Comparison of ENCODE assay signal across 8 mouse cellular contexts in the genomic region with DNA sequence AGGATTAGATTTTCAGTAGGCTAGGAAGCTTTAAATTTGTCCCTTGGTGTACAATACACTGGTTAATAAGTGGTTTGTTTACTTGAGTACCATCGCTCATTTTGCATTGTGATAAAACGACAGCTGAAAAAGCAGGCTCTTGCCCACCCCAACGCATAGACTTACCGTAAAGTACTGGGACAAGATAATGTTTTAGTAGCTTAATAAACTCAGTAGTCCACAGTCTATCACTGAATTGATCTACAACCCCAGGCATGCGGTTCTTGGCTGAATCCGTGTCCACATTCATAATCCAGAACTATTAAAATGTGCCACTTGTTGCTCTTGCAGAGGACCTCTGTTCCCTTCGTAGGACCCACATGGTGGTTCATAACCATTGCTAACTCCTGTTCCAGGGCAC. TPM values are rescaled to one million over a fixed set of nuclear protein-coding genes. Genes with fewer than 3 reads are reported as not detected.
DNase-seq lines count a peak whose midpoint lies in the region; ATAC-seq and TF ChIP-seq lines count a peak whose summit lies in the region.

No protein-coding gene starts in this region.

- 47% methylated on average over 7 of the region's 7 CpGs for WGBS in kidney, postnatal 0 days
- 81% methylated on average over 7 of the region's 7 CpGs for WGBS in embryonic facial prominence, embryonic 11.5 days
- WGBS in hindbrain, postnatal 0 days = 37% methylated on average over 7 of the region's 7 CpGs
- WGBS in midbrain, embryonic 16.5 days = 55% methylated on average over 7 of the region's 7 CpGs

- no peaks in the 10 kb centered on the region for H3K9me3 ChIP-seq in kidney, postnatal 0 days (replicated peaks; ENCODE audit: low read length)
- no peaks in the 10 kb centered on the region for H3K9me3 ChIP-seq in embryonic facial prominence, embryonic 11.5 days (replicated peaks; ENCODE audit: control insufficient read depth, low read length)
- H3K9me3 ChIP-seq in hindbrain, postnatal 0 days (ENCODE audit: low read length) = no peaks in the 10 kb centered on the region
- H3K9me3 ChIP-seq in midbrain, embryonic 16.5 days (replicated peaks; ENCODE audit: control insufficient read depth, low read length, poor library complexity, severe bottlenecking) = no peaks in the 10 kb centered on the region

- no peak for TF ChIP-seq CTCF in kidney, postnatal 0 days (IDR thresholded peaks at IDR 0.05; ENCODE audit: low read depth)
- TF ChIP-seq CTCF in hindbrain, postnatal 0 days (IDR thresholded peaks at IDR 0.05; ENCODE audit: low read depth) = no peak

- no peak overlapping the region for H3K27ac ChIP-seq in kidney, postnatal 0 days
- no peak overlapping the region for H3K27ac ChIP-seq in embryonic facial prominence, embryonic 11.5 days (replicated peaks; ENCODE audit: low read depth, low read length)
- no peak overlapping the region for H3K27ac ChIP-seq in hindbrain, postnatal 0 days
- H3K27ac ChIP-seq in midbrain, embryonic 16.5 days (ENCODE audit: low read length) = no peak overlapping the region; the same call in 1 of the 2 replicates

- peaks cover 6% of the 10 kb centered on the region for H3K4me1 ChIP-seq in kidney, postnatal 0 days (replicated peaks; ENCODE audit: insufficient read depth, low read length)
- H3K4me1 ChIP-seq in embryonic facial prominence, embryonic 11.5 days (ENCODE audit: control insufficient read depth, insufficient read depth, low read length) = no peaks in the 10 kb centered on the region
- peaks cover 3% of the 10 kb centered on the region; the same call in 1 of the 2 replicates for H3K4me1 ChIP-seq in hindbrain, postnatal 0 days (ENCODE audit: insufficient read depth, low read length)
- H3K4me1 ChIP-seq in midbrain, embryonic 16.5 days (ENCODE audit: control insufficient read depth, insufficient read depth, low read length) = peaks cover 30% of the 10 kb centered on the region

- H3K36me3 ChIP-seq in kidney, postnatal 0 days (ENCODE audit: insufficient read depth, low read length) = no peaks in the 10 kb centered on the region
- no peaks in the 10 kb centered on the region for H3K36me3 ChIP-seq in embryonic facial prominence, embryonic 11.5 days (replicated peaks; ENCODE audit: control insufficient read depth, insufficient read depth, low read depth, low read length)
- H3K36me3 ChIP-seq in hindbrain, postnatal 0 days (ENCODE audit: insufficient read depth, low read length) = no peaks in the 10 kb centered on the region
- no peaks in the 10 kb centered on the region for H3K36me3 ChIP-seq in midbrain, embryonic 16.5 days (ENCODE audit: control insufficient read depth, insufficient read depth, low read length)

- no peaks in the 10 kb centered on the region for H3K27me3 ChIP-seq in kidney, postnatal 0 days (ENCODE audit: insufficient read depth, low read length)
- no peaks in the 10 kb centered on the region for H3K27me3 ChIP-seq in embryonic facial prominence, embryonic 11.5 days (ENCODE audit: control insufficient read depth, insufficient read depth, low read length)
- no peaks in the 10 kb centered on the region for H3K27me3 ChIP-seq in hindbrain, postnatal 0 days (ENCODE audit: insufficient read depth, low read length)
- no peaks in the 10 kb centered on the region for H3K27me3 ChIP-seq in midbrain, embryonic 16.5 days (ENCODE audit: control insufficient read depth, insufficient read depth, low read depth, low read length)

- no peak for ATAC-seq in kidney, postnatal 0 days (replicated peaks; ENCODE audit: low FRiP score, low read depth)
- no peak for ATAC-seq in embryonic facial prominence, embryonic 11.5 days (replicated peaks; ENCODE audit: insufficient number of reproducible peaks, low FRiP score, low TSS enrichment, low read depth)
- no peak for ATAC-seq in hindbrain, postnatal 0 days
- no peak for ATAC-seq in midbrain, embryonic 16.5 days
- no peak for ATAC-seq in frontal cortex, adult (ENCODE audit: low TSS enrichment)
- no peak for ATAC-seq in monocyte, adult 5-6 weeks (replicated peaks; ENCODE audit: insufficient number of reproducible peaks, low FRiP score, low TSS enrichment, poor library complexity, severe bottlenecking)

- H3K9ac ChIP-seq in kidney, postnatal 0 days (ENCODE audit: low read depth, low read length) = peak overlapping the region; percentile 97; the same call in 1 of the 2 replicates
- no peak overlapping the region for H3K9ac ChIP-seq in embryonic facial prominence, embryonic 11.5 days (replicated peaks; ENCODE audit: low read length)
- H3K9ac ChIP-seq in hindbrain, postnatal 0 days (replicated peaks; ENCODE audit: low read length) = peak overlapping the region; percentile 92; the same call in 1 of the 2 replicates
- peak overlapping the region; percentile 44 for H3K9ac ChIP-seq in midbrain, embryonic 16.5 days (ENCODE audit: low read depth, low read length)

- DNase-seq in kidney, postnatal 0 days (ENCODE audit: low spot score) = no peak
- DNase-seq in kidney, adult 18-20 months = no peak
- DNase-seq in embryonic facial prominence, embryonic 11.5 days (ENCODE audit: low spot score) = no peak
- no peak for DNase-seq in hindbrain, postnatal 0 days (ENCODE audit: low spot score)
- DNase-seq in B cell, adult 2 months = no peak

- H3K4me3 ChIP-seq in kidney, postnatal 0 days (replicated peaks; ENCODE audit: low read depth, low read length) = peak overlapping the region; percentile 88
- H3K4me3 ChIP-seq in embryonic facial prominence, embryonic 11.5 days (ENCODE audit: low read depth, low read length) = peak overlapping the region; percentile 88
- peak overlapping the region; percentile 77 for H3K4me3 ChIP-seq in hindbrain, postnatal 0 days (ENCODE audit: low read length)
- peak overlapping the region; percentile 93 for H3K4me3 ChIP-seq in midbrain, embryonic 16.5 days (ENCODE audit: low read depth, low read length)

- H3K4me2 ChIP-seq in kidney, postnatal 0 days (ENCODE audit: low read length) = peak overlapping the region; percentile 73
- H3K4me2 ChIP-seq in embryonic facial prominence, embryonic 11.5 days (ENCODE audit: low read depth, low read length) = peak overlapping the region; percentile 34; the same call in 1 of the 2 replicates
- H3K4me2 ChIP-seq in hindbrain, postnatal 0 days (ENCODE audit: low read depth, low read length) = peak overlapping the region; percentile 62
- H3K4me2 ChIP-seq in midbrain, embryonic 16.5 days (ENCODE audit: low read length) = peak overlapping the region; percentile 74

RNA-seq across cellular contexts. Expression of gene Abhd17b, which starts 1.8 kb away (rescaled TPM):
- 42.9 and 45.3 TPM in 2 replicates for polyA plus RNA-seq in kidney, postnatal 0 days (2015; fragmentation: Nextera tagmentation; extraction: Ambion mirVana)
- polyA plus RNA-seq in embryonic facial prominence, embryonic 11.5 days (2014; fragmentation: Nextera tagmentation; extraction: Ambion mirVana) = 39.2 and 42.7 TPM in 2 replicates
- 50.0 and 58.6 TPM in 2 replicates for total RNA-seq in hindbrain, postnatal 0 days (2014; rRNA removed)
- polyA plus RNA-seq in hindbrain, postnatal 0 days (2015; fragmentation: Nextera tagmentation; extraction: Ambion mirVana) = 51.9 and 55.5 TPM in 2 replicates
- 35.5 TPM in 2 replicates for polyA plus RNA-seq in midbrain, embryonic 16.5 days (2015; fragmentation: Nextera tagmentation; extraction: Ambion mirVana)
- 45.5 to 64.5 TPM (median 61.5 TPM) in 3 replicates for total RNA-seq in monocyte, adult 5-6 weeks (2017)

RNA-seq across cellular contexts. Expression of gene 1110059E24Rik, which starts 2.0 kb away (rescaled TPM):
- 57.1 and 59.0 TPM in 2 replicates for polyA plus RNA-seq in kidney, postnatal 0 days (2015; fragmentation: Nextera tagmentation; extraction: Ambion mirVana)
- 73.9 and 74.2 TPM in 2 replicates for polyA plus RNA-seq in embryonic facial prominence, embryonic 11.5 days (2014; fragmentation: Nextera tagmentation; extraction: Ambion mirVana)
- 19.0 and 20.7 TPM in 2 replicates for total RNA-seq in hindbrain, postnatal 0 days (2014; rRNA removed)
- polyA plus RNA-seq in hindbrain, postnatal 0 days (2015; fragmentation: Nextera tagmentation; extraction: Ambion mirVana) = 52.1 and 53.3 TPM in 2 replicates
- polyA plus RNA-seq in midbrain, embryonic 16.5 days (2015; fragmentation: Nextera tagmentation; extraction: Ambion mirVana) = 61.0 and 64.7 TPM in 2 replicates
- total RNA-seq in monocyte, adult 5-6 weeks (2017) = 57.5 to 68.2 TPM (median 61.4 TPM) in 3 replicates
